Mouse (Mus musculus) heart, embryonic 12.5 days (tissue): ENCODE results near the gene Rxfp2. TPM values are rescaled to one million over a fixed set of nuclear protein-coding genes. Genes with fewer than 3 reads are reported as not detected.

Experiments
- ATAC-seq: fragments of 200-750 bp; cut with Nextera tagmentation; 2 replicates; pipeline ENCODE4 v1.8.0; 2017; ENCODE audit warnings: moderate TSS enrichment, moderate library complexity; ENCODE audit not compliant: insufficient number of reproducible peaks, low FRiP score
- H3K27ac ChIP-seq: fragments of 300-500 bp; sonication (generic); 2 replicates; pipeline ENCODE4 v1.5.1; 2016; ENCODE audit warnings: mild to moderate bottlenecking, moderate library complexity; ENCODE audit not compliant: poor library complexity, severe bottlenecking
- H3K27me3 ChIP-seq: fragments of 300-500 bp; sonication (generic); replicated peaks from 2 replicates; pipeline ENCODE4 v1.6.1; 2016; ENCODE audit warnings: mild to moderate bottlenecking, moderate library complexity
- H3K36me3 ChIP-seq: fragments of 300-500 bp; sonication (generic); 2 replicates; pipeline ENCODE4 v1.6.1; 2016; ENCODE audit warnings: mild to moderate bottlenecking, moderate library complexity
- H3K4me1 ChIP-seq: fragments of 300-500 bp; sonication (generic); replicated peaks from 2 replicates; pipeline ENCODE4 v1.6.1; 2016; ENCODE audit warnings: mild to moderate bottlenecking
- H3K4me2 ChIP-seq: fragments of 300-500 bp; sonication (generic); 2 replicates; pipeline ENCODE4 v1.6.1; 2016; ENCODE audit warnings: mild to moderate bottlenecking, moderate library complexity
- H3K4me3 ChIP-seq: fragments of 300-500 bp; sonication (generic); 2 replicates; pipeline ENCODE4 v1.5.1; 2016; ENCODE audit warnings: mild to moderate bottlenecking
- H3K9ac ChIP-seq: fragments of 300-500 bp; sonication (generic); 2 replicates; pipeline ENCODE4 v1.6.1; 2016; ENCODE audit warnings: mild to moderate bottlenecking, moderate library complexity
- H3K9me3 ChIP-seq: fragments of 300-500 bp; sonication (generic); replicated peaks from 2 replicates; pipeline ENCODE4 v1.6.1; 2016; ENCODE audit warnings: mild to moderate bottlenecking, moderate library complexity
- WGBS: fragments of 180-500 bp; shearing (Covaris S2); methylation state at CpG from one replicate; pipeline ENCODE4 v1.1.7; 2016; 5-methylcytosine and 5-hydroxymethylcytosine counted together
- polyA plus RNA-seq: library from polyadenylated mRNA; unstranded; fragments of >200 nt; fragmentation: Nextera tagmentation; extraction: Ambion mirVana; gene quantifications from 2 replicates; pipeline ENCODE4 v1.2.1, GENCODE M21; 2016

Gene Rxfp2
- polyA plus RNA-seq, 1 experiment from 2014 or later = 0.23 TPM

- 77% methylated on average over 9 of the region's 9 CpGs for WGBS
- no peak for ATAC-seq
These were observed 107.4 kb downstream of the Rxfp2 start for GRCm38 (mm10) chr5:150125920-150126319.

GRCm38 (mm10) chr5:150128432-150128831 is 110.0 kb downstream of the Rxfp2 start:
- Histone ChIP-seq H3K4me2 (no peak overlapping the region), H3K27me3 (no peaks in the 10 kb centered on the region), H3K27ac (no peak overlapping the region), H3K9me3 (no peaks in the 10 kb centered on the region), H3K4me1 (peaks cover 4% of the 10 kb centered on the region; the same call in 1 of the 2 replicates), H3K4me3 (no peak overlapping the region), H3K9ac (no peak overlapping the region), H3K36me3 (no peaks in the 10 kb centered on the region)
- 76% methylated on average over 8 of the region's 8 CpGs for WGBS
- no peak for ATAC-seq

More at GRCm38 (mm10) chr5:150125920-150126319, 107.4 kb downstream of the Rxfp2 start:
- H3K4me1 ChIP-seq = 0 out of 2 replicates have a peak, but pooled peaks cover under 1% of the 10 kb centered on the region
- H3K4me2 ChIP-seq = no peak overlapping the region
- 0 out of 2 replicates have a peak, but pooled peaks cover 3% of the 10 kb centered on the region for H3K27me3 ChIP-seq
- no peaks in the 10 kb centered on the region for H3K36me3 ChIP-seq
- no peaks in the 10 kb centered on the region for H3K9me3 ChIP-seq
- H3K27ac ChIP-seq = no peak overlapping the region
- H3K9ac ChIP-seq = no peak overlapping the region
- H3K4me3 ChIP-seq = no peak overlapping the region

- no peak overlapping the region for H3K4me2 ChIP-seq
- H3K9me3 ChIP-seq = no peaks in the 10 kb centered on the region
- H3K27ac ChIP-seq = no peak overlapping the region
- H3K4me1 ChIP-seq = peaks cover 4% of the 10 kb centered on the region; the same call in 1 of the 2 replicates
- H3K9ac ChIP-seq = no peak overlapping the region
- no peak for ATAC-seq
- no peak overlapping the region for H3K4me3 ChIP-seq
- 83% methylated on average over 7 of the region's 7 CpGs for WGBS
- H3K27me3 ChIP-seq = no peaks in the 10 kb centered on the region
- no peaks in the 10 kb centered on the region for H3K36me3 ChIP-seq
These were observed 111.7 kb downstream of the Rxfp2 start for GRCm38 (mm10) chr5:150130144-150130543.

GRCm38 (mm10) chr5:150131166-150131565 is 112.7 kb downstream of the Rxfp2 start:
- Histone ChIP-seq H3K9ac (no peak overlapping the region), H3K36me3 (no peaks in the 10 kb centered on the region), H3K4me1 (peaks cover 4% of the 10 kb centered on the region; the same call in 1 of the 2 replicates), H3K4me2 (no peak overlapping the region), H3K27me3 (no peaks in the 10 kb centered on the region), H3K9me3 (no peaks in the 10 kb centered on the region), H3K27ac (no peak overlapping the region), H3K4me3 (no peak overlapping the region)
- WGBS = 68% methylated on average over 7 of the region's 7 CpGs
- ATAC-seq = no peak

Other genes with a start within 250 kb of the Rxfp2 start
- 30.6 and 37.2 TPM in 2 replicates for gene Fry, start 100.0 kb downstream of the Rxfp2 start, polyA plus RNA-seq